Mouse (Mus musculus) stomach, embryonic 14.5 days (tissue): Measurements from ENCODE around the gene Polr3c. TPM values are rescaled to one million over a fixed set of nuclear protein-coding genes. Genes with fewer than 3 reads are reported as not detected.
A peak's percentile ranks its signal among the peaks of the same experiment; 100 is the strongest.

Source experiments
- ATAC-seq: fragments of 200-750 bp; cut with Nextera tagmentation; 2 replicates; pipeline ENCODE4 v1.8.0; 2017; ENCODE audit warnings: low read depth, moderate TSS enrichment; ENCODE audit not compliant: insufficient number of reproducible peaks, insufficient read depth, low FRiP score
- H3K27ac ChIP-seq: fragments of 300-500 bp; sonication (generic); 2 replicates; pipeline ENCODE4 v1.5.1; 2014; ENCODE audit warnings: mild to moderate bottlenecking, low read length, moderate library complexity, mixed read lengths
- H3K27me3 ChIP-seq: fragments of 300-500 bp; sonication (generic); 2 replicates; pipeline ENCODE4 v1.6.1; 2014; ENCODE audit warnings: low read length, control low read depth, mixed read lengths; ENCODE audit not compliant: control insufficient read depth, insufficient read depth
- H3K36me3 ChIP-seq: fragments of 300-500 bp; sonication (generic); 2 replicates; pipeline ENCODE4 v1.6.1; 2014; ENCODE audit warnings: mild to moderate bottlenecking, control low read depth, low read length, moderate library complexity, mixed read lengths; ENCODE audit not compliant: control insufficient read depth, insufficient read depth
- H3K4me1 ChIP-seq: fragments of 300-500 bp; sonication (generic); 2 replicates; pipeline ENCODE4 v1.6.1; 2014; ENCODE audit warnings: low read length, control low read depth, mixed read lengths; ENCODE audit not compliant: control insufficient read depth, insufficient read depth
- H3K4me2 ChIP-seq: fragments of 300-500 bp; sonication (generic); replicated peaks from 2 replicates; pipeline ENCODE4 v1.6.1; 2014; ENCODE audit warnings: low read depth, low read length, control low read depth
- H3K4me3 ChIP-seq: fragments of 300-500 bp; sonication (generic); 2 replicates; pipeline ENCODE4 v1.5.1; 2014; ENCODE audit warnings: low read depth, low read length, control low read depth
- H3K9ac ChIP-seq: fragments of 300-500 bp; sonication (generic); replicated peaks from 2 replicates; pipeline ENCODE4 v1.6.1; 2014; ENCODE audit warnings: low read depth, mild to moderate bottlenecking, control low read depth, low read length, moderate library complexity, mixed read lengths
- H3K9me3 ChIP-seq: fragments of 300-500 bp; sonication (generic); 2 replicates; pipeline ENCODE4 v1.6.1; 2016; ENCODE audit warnings: low read depth, low read length, control low read depth; ENCODE audit not compliant: control insufficient read depth
- WGBS: fragments of 180-500 bp; shearing (Covaris S2); extraction: QIAGEN DNeasy Blood & Tissue Kit; methylation state at CpG from one replicate; pipeline ENCODE4 v1.1.7; 2014; 5-methylcytosine and 5-hydroxymethylcytosine counted together
- polyA plus RNA-seq: library from polyadenylated mRNA; unstranded; fragments of >200 nt; fragmentation: Nextera tagmentation; extraction: Ambion mirVana; gene quantifications from 2 replicates; pipeline ENCODE4 v1.2.1, GENCODE M21; 2014

The Polr3c gene
- polyA plus RNA-seq, 1 experiment from 2014 or later = 32.5 TPM

GRCm38 (mm10) chr3:96728634-96729402, 1.4 kb upstream of the Polr3c start:
- Histone ChIP-seq H3K27ac (no peak overlapping the region; the same call in 1 of the 2 replicates), H3K4me3 (peak overlapping the region; percentile 69), H3K4me2 (peak overlapping the region; percentile 58), H3K27me3 (no peaks in the 10 kb centered on the region), H3K9ac (no peak overlapping the region), H3K36me3 (no peaks in the 10 kb centered on the region; the same call in 1 of the 2 replicates), H3K9me3 (no peaks in the 10 kb centered on the region), H3K4me1 (peaks cover 16% of the 10 kb centered on the region; the same call in 1 of the 2 replicates)
- no peak for ATAC-seq
- WGBS = 33% methylated on average over 7 of the region's 7 CpGs

- Histone ChIP-seq H3K27ac (peak overlapping the region; percentile 70; the same call in 1 of the 2 replicates), H3K36me3 (peaks cover 6% of the 10 kb centered on the region), H3K4me1 (peaks cover 16% of the 10 kb centered on the region; the same call in 1 of the 2 replicates), H3K9ac (peak overlapping the region; percentile 76), H3K27me3 (no peaks in the 10 kb centered on the region), H3K4me3 (peak overlapping the region; percentile 69), H3K4me2 (peak overlapping the region; percentile 58), H3K9me3 (no peaks in the 10 kb centered on the region)
- WGBS = under 1% methylated on average over 42 of the region's 42 CpGs
- ATAC-seq = no peak; the same call in none of the 2 replicates
Observed at GRCm38 (mm10) chr3:96727828-96728633, 603 bp upstream of the Polr3c start.

GRCm38 (mm10) chr3:96719173-96719572, 8.3 kb downstream of the Polr3c start:
- H3K9me3 ChIP-seq = no peaks in the 10 kb centered on the region
- no peak overlapping the region for H3K4me2 ChIP-seq
- peaks cover 53% of the 10 kb centered on the region for H3K36me3 ChIP-seq
- 42% methylated on average over 14 of the region's 14 CpGs for WGBS
- no peaks in the 10 kb centered on the region for H3K27me3 ChIP-seq
- no peak overlapping the region for H3K4me3 ChIP-seq
- H3K9ac ChIP-seq = no peak overlapping the region
- ATAC-seq = no peak
- no peaks in the 10 kb centered on the region for H3K4me1 ChIP-seq
- no peak overlapping the region for H3K27ac ChIP-seq

- Histone ChIP-seq H3K4me1 (no peaks in the 10 kb centered on the region), H3K36me3 (peaks cover 63% of the 10 kb centered on the region), H3K9me3 (no peaks in the 10 kb centered on the region), H3K4me2 (no peak overlapping the region), H3K27me3 (no peaks in the 10 kb centered on the region), H3K4me3 (no peak overlapping the region), H3K9ac (no peak overlapping the region), H3K27ac (no peak overlapping the region)
- ATAC-seq = no peak
- 86% methylated on average over 2 of the region's 2 CpGs for WGBS
Observed at GRCm38 (mm10) chr3:96715854-96716253, 11.6 kb downstream of the Polr3c start.

- Histone ChIP-seq H3K4me1 (no peaks in the 10 kb centered on the region), H3K4me2 (no peak overlapping the region), H3K9me3 (no peaks in the 10 kb centered on the region), H3K36me3 (peaks cover 61% of the 10 kb centered on the region), H3K9ac (no peak overlapping the region), H3K27ac (no peak overlapping the region), H3K27me3 (no peaks in the 10 kb centered on the region), H3K4me3 (no peak overlapping the region)
- WGBS = 81% methylated on average over 5 of the region's 5 CpGs
- ATAC-seq = no peak
Observed at GRCm38 (mm10) chr3:96714286-96714685, 13.1 kb downstream of the Polr3c start.

- no peak for ATAC-seq
- Histone ChIP-seq H3K4me2 (peak overlapping the region; percentile 95; the same call in 1 of the 2 replicates), H3K36me3 (peaks cover 38% of the 10 kb centered on the region), H3K4me3 (no peak overlapping the region; the same call in 1 of the 2 replicates), H3K27ac (no peak overlapping the region), H3K4me1 (no peaks in the 10 kb centered on the region), H3K27me3 (0 out of 2 replicates have a peak, but pooled peaks cover 5% of the 10 kb centered on the region), H3K9ac (no peak overlapping the region), H3K9me3 (no peaks in the 10 kb centered on the region)
- 46% methylated on average over 2 of the region's 2 CpGs for WGBS
Observed at GRCm38 (mm10) chr3:96708684-96709064, 18.8 kb downstream of the Polr3c start.

DNA sequence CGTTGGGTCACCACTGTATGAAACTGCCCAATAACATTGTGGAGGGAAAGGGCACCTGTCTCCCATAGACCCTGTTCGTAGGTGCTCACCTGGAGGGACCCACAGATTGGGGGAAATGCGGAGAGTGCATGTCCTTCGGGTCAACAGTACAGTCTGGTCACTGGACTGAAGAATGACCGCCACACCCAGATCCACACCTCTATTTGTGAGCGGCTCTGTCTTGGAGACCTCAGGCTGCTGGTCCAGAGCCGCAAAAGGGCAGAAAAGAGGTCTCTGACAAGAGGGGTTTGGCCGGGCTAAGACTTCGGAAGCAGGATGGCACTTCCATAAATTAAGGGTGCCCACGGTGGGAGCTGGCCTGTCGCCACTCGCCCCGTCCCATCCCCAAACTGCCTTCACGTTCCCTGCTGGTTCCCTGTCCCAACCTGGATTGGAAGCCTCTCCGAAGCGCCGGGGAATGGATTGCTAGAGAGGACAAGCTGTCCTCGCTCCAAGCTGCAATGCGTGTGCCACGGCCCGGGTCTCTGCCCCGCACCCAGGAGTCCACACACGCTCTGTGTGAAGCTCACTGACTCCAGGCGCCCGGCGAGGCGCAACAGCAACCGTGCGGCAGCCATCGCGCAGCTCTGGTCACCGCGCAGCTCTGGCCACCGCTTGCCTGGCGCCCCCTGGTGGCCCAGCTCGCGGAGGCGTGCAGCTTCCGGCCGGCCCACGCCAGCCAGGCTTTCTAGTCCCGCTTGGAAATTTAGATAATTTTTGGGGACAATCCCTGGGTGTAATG, 19.3 kb downstream of the Polr3c start, which contains the start of gene Nudt17:
Gene Nudt17 (minus strand): TSS at position 660 of the 781 bp plus-strand sequence.
- Histone ChIP-seq H3K27ac (no peak within 1 kb of the TSS), H3K9ac (peak within 1 kb of the TSS; percentile 60), H3K36me3 (peaks cover 38% of the 10 kb centered on the region), H3K9me3 (no peaks in the 10 kb centered on the region), H3K27me3 (0 out of 2 replicates have a peak, but pooled peaks cover 5% of the 10 kb centered on the region), H3K4me3 (peak within 1 kb of the TSS; percentile 47), H3K4me2 (peak within 1 kb of the TSS; percentile 95), H3K4me1 (no peaks in the 10 kb centered on the region)
- 4% methylated on average over 42 of the region's 42 CpGs for WGBS
- peak; percentile 82; the same call in 1 of the 2 replicates for ATAC-seq

DNA sequence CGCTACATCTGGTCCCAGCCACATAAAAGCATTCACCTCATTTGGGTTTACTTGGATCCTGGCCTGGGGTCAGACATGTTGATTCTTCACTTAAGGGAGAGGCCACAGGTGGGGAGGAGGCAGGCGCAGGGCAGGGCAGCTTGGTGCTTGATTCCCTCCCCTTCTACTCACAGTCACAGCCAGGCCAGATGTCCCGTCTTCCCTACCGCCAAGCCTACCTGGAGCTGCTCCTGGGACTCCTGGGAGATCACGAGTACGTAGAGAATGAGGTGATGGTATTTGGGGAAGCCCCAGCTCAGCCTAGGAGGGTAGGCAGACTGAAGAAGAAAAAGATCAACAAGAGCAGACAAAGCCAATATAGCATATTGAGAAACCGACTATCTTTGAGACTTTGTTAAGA, 20.4 kb downstream of the Polr3c start:
- 58% methylated on average over 7 of the region's 7 CpGs for WGBS
- Histone ChIP-seq H3K4me3 (no peak overlapping the region), H3K27ac (no peak overlapping the region), H3K36me3 (peaks cover 34% of the 10 kb centered on the region), H3K4me2 (no peak overlapping the region), H3K9ac (no peak overlapping the region), H3K27me3 (0 out of 2 replicates have a peak, but pooled peaks cover 5% of the 10 kb centered on the region), H3K4me1 (no peaks in the 10 kb centered on the region), H3K9me3 (no peaks in the 10 kb centered on the region)
- ATAC-seq = no peak
